Mouse (Mus musculus): ENCODE measurements around the gene Crim1.

DNA sequence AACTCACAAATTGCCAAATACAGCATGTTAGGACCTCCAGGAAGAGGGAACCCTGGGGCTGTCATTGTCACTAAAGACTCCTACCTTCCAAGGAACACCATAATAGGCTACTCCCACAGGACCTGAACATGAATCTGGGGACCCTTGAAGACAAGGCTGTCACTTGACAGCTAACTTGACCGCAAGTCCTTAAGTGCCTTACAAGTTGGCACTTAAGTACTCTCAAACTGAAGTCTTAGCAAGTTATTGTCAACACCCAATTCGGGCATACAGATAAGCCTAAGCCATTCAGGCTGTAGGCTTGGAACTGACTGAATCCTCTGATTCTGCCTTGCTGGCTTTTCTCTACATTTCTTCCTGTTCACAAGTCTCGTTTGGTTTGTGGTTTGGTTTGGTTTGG, 118.8 kb downstream of the Crim1 start:
- TF ChIP-seq CTCF (IDR thresholded peaks at IDR 0.05; ENCODE audit: low read depth, low read length), result no peak
- TF ChIP-seq POLR2A (IDR thresholded peaks at IDR 0.05; ENCODE audit: insufficient read depth, low read length), result no peak
